Mouse (Mus musculus) CH12.LX (cell line): ENCODE data around the gene Syne4. TPM values are rescaled to one million over a fixed set of nuclear protein-coding genes. Genes with fewer than 3 reads are reported as not detected.

ENCODE experiments used
- DNase-seq: peaks from one replicate; pipeline ENCODE4 v3.0.0-alpha.2; 2013; ENCODE audit errors: extremely low read depth
- H3K27ac ChIP-seq: 2 replicates; pipeline ENCODE4 v1.5.1; 2012; ENCODE audit warnings: low read depth, mild to moderate bottlenecking, control low read depth, moderate library complexity; ENCODE audit not compliant: insufficient read depth
- H3K27me3 ChIP-seq: replicated peaks from 2 replicates; pipeline ENCODE3; 2012; ENCODE audit warnings: inconsistent platforms
- H3K36me3 ChIP-seq, 2 experiments: replicated peaks in 1 of 2; 2 replicates each; pipeline versions ENCODE3 to v1.6.1; 2012; ENCODE audit warnings: inconsistent platforms in 1 of 2, low read length in 1 of 2, mild to moderate bottlenecking in 1 of 2, mixed read lengths in 1 of 2, moderate library complexity in 1 of 2; ENCODE audit not compliant: control insufficient read depth in 1 of 2, insufficient read depth in 1 of 2
- H3K4me1 ChIP-seq, 2 experiments: 2 replicates each; pipeline ENCODE4 v1.6.1; 2012; ENCODE audit warnings: inconsistent platforms in 1 of 2, moderate library complexity in 1 of 2; ENCODE audit not compliant: insufficient read depth in 2 of 2, control insufficient read depth in 1 of 2
- H3K4me2 ChIP-seq: 2 replicates; pipeline ENCODE4 v1.6.1; 2012; ENCODE audit warnings: low read depth, mild to moderate bottlenecking, control low read depth; ENCODE audit not compliant: poor library complexity, insufficient read depth, severe bottlenecking
- H3K4me3 ChIP-seq, 3 experiments: fragments of 150-350 bp in 1 of 3; sonication (generic) in 1 of 3; replicated peaks in 1 of 3; 2 replicates each; pipeline versions ENCODE3 to v1.5.1; 2011 to 2012; ENCODE audit warnings: low read depth in 2 of 3, low read length in 2 of 3, mild to moderate bottlenecking in 2 of 3, moderate library complexity in 2 of 3, control low read depth in 1 of 3, improper control_type of control experiment in 1 of 3, inconsistent platforms in 1 of 3, mixed read lengths in 1 of 3; ENCODE audit not compliant: poor library complexity in 1 of 3
- H3K79me2 ChIP-seq: replicated peaks from 2 replicates; pipeline ENCODE4 v1.6.1; 2012; ENCODE audit warnings: mild to moderate bottlenecking, moderate library complexity; ENCODE audit not compliant: control insufficient read depth, poor library complexity, insufficient read depth, severe bottlenecking; ENCODE audit errors: extremely low read depth
- H3K9ac ChIP-seq: 2 replicates; pipeline ENCODE4 v1.6.1; 2012; ENCODE audit warnings: low read depth, mild to moderate bottlenecking, control low read depth, moderate library complexity; ENCODE audit not compliant: insufficient read depth
- H3K9me3 ChIP-seq: replicated peaks from 2 replicates; pipeline ENCODE3; 2012; ENCODE audit warnings: low read length, inconsistent platforms, mixed read lengths
- CHD1 ChIP-seq: IDR thresholded peaks from 2 replicates; pipeline ENCODE4 v1.6.1; 2012; ENCODE audit warnings: low read depth, low read length, improper control_type of control experiment, inconsistent platforms
- E2F4 ChIP-seq: IDR thresholded peaks from 2 replicates; pipeline ENCODE4 v1.6.1; 2011; ENCODE audit warnings: low read depth, low read length, improper control_type of control experiment; ENCODE audit not compliant: insufficient replicate concordance
- ELF1 ChIP-seq: IDR thresholded peaks from 2 replicates; pipeline ENCODE4 v1.6.1; 2014; ENCODE audit warnings: low read depth, mild to moderate bottlenecking, inconsistent platforms, low read length, improper control_type of control experiment
- EP300 ChIP-seq: IDR thresholded peaks from 2 replicates; pipeline ENCODE4 v1.6.1; 2011; ENCODE audit warnings: low read length, improper control_type of control experiment
- ETS1 ChIP-seq: conservative IDR thresholded peaks from 2 replicates; pipeline ENCODE4 v1.6.1; 2012; ENCODE audit warnings: low read depth, mild to moderate bottlenecking, inconsistent platforms, low read length, improper control_type of control experiment, moderate library complexity
- GABPA ChIP-seq: IDR thresholded peaks from 2 replicates; pipeline ENCODE4 v1.6.1; 2012; ENCODE audit warnings: low read depth, low read length, improper control_type of control experiment, inconsistent platforms; ENCODE audit not compliant: insufficient replicate concordance
- JUN ChIP-seq: IDR thresholded peaks from 2 replicates; pipeline ENCODE4 v1.6.1; 2011; ENCODE audit warnings: low read depth, mild to moderate bottlenecking, low read length, improper control_type of control experiment, moderate library complexity; ENCODE audit not compliant: insufficient read depth
- JUND ChIP-seq: conservative IDR thresholded peaks from 2 replicates; pipeline ENCODE4 v1.6.1; 2011; ENCODE audit warnings: low read depth, low read length, improper control_type of control experiment
- MAX ChIP-seq: IDR thresholded peaks from 2 replicates; pipeline ENCODE4 v1.6.1; 2011; ENCODE audit warnings: low read length, improper control_type of control experiment
- MAZ ChIP-seq: IDR thresholded peaks from 2 replicates; pipeline ENCODE4 v1.6.1; 2012; ENCODE audit warnings: low read depth, mild to moderate bottlenecking, inconsistent platforms, low read length, improper control_type of control experiment, moderate library complexity
- MYC ChIP-seq: IDR thresholded peaks from 2 replicates; pipeline ENCODE4 v1.6.1; 2011; ENCODE audit warnings: low read depth, mild to moderate bottlenecking, improper control_type of control experiment, low read length
- NELFE ChIP-seq: IDR thresholded peaks from 2 replicates; pipeline ENCODE4 v1.6.1; 2011; ENCODE audit warnings: low read depth, low read length, improper control_type of control experiment
- NRF1 ChIP-seq: IDR thresholded peaks from 2 replicates; pipeline ENCODE4 v1.6.1; 2014; ENCODE audit warnings: low read depth, mild to moderate bottlenecking, inconsistent platforms, low read length, improper control_type of control experiment, moderate library complexity
- PAX5 ChIP-seq: IDR thresholded peaks from 2 replicates; pipeline ENCODE4 v1.6.1; 2012; ENCODE audit warnings: low read length, inconsistent platforms, mixed read lengths
- POLR2A ChIP-seq: IDR thresholded peaks from 2 replicates; pipeline ENCODE4 v1.6.1; 2011; ENCODE audit warnings: low read depth, mild to moderate bottlenecking, improper control_type of control experiment, low read length
- POLR2AphosphoS2 ChIP-seq: IDR thresholded peaks from 2 replicates; pipeline ENCODE4 v1.6.1; 2011; ENCODE audit warnings: low read depth, low read length, improper control_type of control experiment
- RAD21 ChIP-seq: IDR thresholded peaks from 2 replicates; pipeline ENCODE4 v1.6.1; 2011; ENCODE audit warnings: low read depth, mild to moderate bottlenecking, low read length, improper control_type of control experiment, moderate library complexity
- SMC3 ChIP-seq: IDR thresholded peaks from 2 replicates; pipeline ENCODE4 v1.6.1; 2011; ENCODE audit warnings: low read depth, low read length, improper control_type of control experiment
- TCF12 ChIP-seq: IDR thresholded peaks from 2 replicates; pipeline ENCODE4 v1.6.1; 2014; ENCODE audit warnings: low read depth, mild to moderate bottlenecking, inconsistent platforms, low read length, improper control_type of control experiment
- USF1 ChIP-seq: IDR thresholded peaks from 2 replicates; pipeline ENCODE4 v1.6.1; 2014; ENCODE audit warnings: low read depth, mild to moderate bottlenecking, inconsistent platforms, low read length, improper control_type of control experiment
- ZKSCAN1 ChIP-seq: IDR thresholded peaks from 2 replicates; pipeline ENCODE4 v1.6.1; 2012; ENCODE audit warnings: low read depth, inconsistent platforms, low read length, improper control_type of control experiment, borderline replicate concordance
- ZMIZ1 ChIP-seq: IDR thresholded peaks from 2 replicates; pipeline ENCODE4 v1.6.1; 2012; ENCODE audit warnings: low read depth, mild to moderate bottlenecking, inconsistent platforms, low read length, improper control_type of control experiment
- ZNF384 ChIP-seq: IDR thresholded peaks from 2 replicates; pipeline ENCODE4 v1.6.1; 2012; ENCODE audit warnings: low read depth, low read length, improper control_type of control experiment, inconsistent platforms
- dilution Hi-C: fragments of 300-500 bp; cut with MboI; formaldehyde crosslinking; loops from 2 replicates; pipeline ENCODE4 v1.14.3; 2020; ENCODE audit warnings: low sequenced_read_pairs; ENCODE audit not compliant: extremely low pct_unique_long_range_greater_than_20kb, extremely low pct_ligation_motif_present
- in situ Hi-C: fragments of 300-500 bp; cut with MboI; formaldehyde crosslinking; loops from 3 replicates; pipeline ENCODE4 v1.14.3; 2019; ENCODE audit warnings: low sequenced_read_pairs, low pct_ligation_motif_present, low pct_unique_long_range_greater_than_20kb, mixed read lengths
- polyA plus RNA-seq: library from polyadenylated mRNA; unstranded; fragments of >175 nt; gene quantifications from 2 replicates; pipeline ENCODE4 v1.2.1, GENCODE M21; 2012; ENCODE audit warnings: low read depth; ENCODE audit not compliant: insufficient read length
- total RNA-seq, 2 experiments: library from RNA; depleted of rRNA; stranded (reverse); fragments of 300-350 nt in 1 of 2; fragments of >200 nt in 1 of 2; gene quantifications; 2 replicates each; pipeline ENCODE4 v1.2.3; 2012 to 2014

The Syne4 gene
- total and polyA plus RNA-seq, 3 experiments = 0.70 to 3.1 (median 1.9) TPM

DNA sequence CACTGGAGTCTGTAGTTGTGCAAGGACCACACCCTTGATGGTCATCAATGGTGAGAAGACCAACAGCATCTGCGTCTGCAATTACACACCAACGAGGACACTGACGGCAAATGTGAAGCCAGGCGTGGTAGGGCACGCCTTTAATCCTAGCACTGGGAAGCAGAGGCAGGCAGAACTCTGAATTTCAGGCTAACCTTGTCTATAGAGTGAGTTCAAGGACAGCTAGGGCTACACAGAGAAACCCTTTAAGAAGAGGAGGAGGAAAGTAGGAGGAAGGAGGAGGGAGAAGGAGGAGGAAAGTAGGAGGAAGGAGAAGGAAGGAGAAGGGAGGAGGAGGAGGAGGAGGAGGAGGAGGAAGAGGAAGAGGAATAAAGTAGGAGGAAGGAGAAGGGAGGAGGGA lies 49.1 kb upstream of the Syne4 start:
- Histone ChIP-seq H3K9me3 (no peaks in the 10 kb centered on the region), H3K9ac (no peak overlapping the region), H3K27me3 (no peaks in the 10 kb centered on the region), H3K4me2 (no peak overlapping the region), H3K27ac (no peak overlapping the region), H3K4me3 (no peak overlapping the region), H3K36me3 (peaks cover 63 to 87% of the 10 kb centered on the region in 2 experiments), H3K79me2 (no peaks in the 10 kb centered on the region), H3K4me1 (peaks cover 0 to 5% of the 10 kb centered on the region in 2 experiments; a peak in 2 of 4 replicates)
- no peak for DNase-seq
- dilution Hi-C loops = no loop called here
- in situ Hi-C loops = no loop called here
- TF ChIP-seq PAX5 (no peak), ZKSCAN1 (no peak), NRF1 (no peak), JUN (no peak), CHD1 (no peak)

DNA sequence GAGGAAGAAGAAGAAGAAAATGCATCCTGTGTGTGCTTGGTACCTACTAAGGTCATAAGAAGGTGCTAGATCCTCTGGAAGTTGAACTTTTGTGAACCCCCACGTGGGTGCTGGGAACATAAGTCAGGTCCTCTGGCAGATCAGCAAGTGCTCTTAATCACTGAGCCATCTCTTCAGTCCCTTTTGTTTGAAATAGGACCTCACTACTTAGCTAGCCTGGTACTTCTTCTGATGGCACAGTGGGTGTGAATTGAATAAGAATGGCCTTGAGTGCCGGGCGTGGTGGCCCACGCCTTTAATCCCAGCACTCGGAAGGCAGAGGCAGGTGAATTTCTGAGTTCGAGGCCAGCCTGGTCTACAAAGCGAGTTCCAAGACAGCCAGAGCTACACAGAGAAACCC lies 48.7 kb upstream of the Syne4 start:
- no peak overlapping the region for H3K27ac ChIP-seq
- H3K4me1 ChIP-seq = peaks cover 0 to 5% of the 10 kb centered on the region in 2 experiments; a peak in 2 of 4 replicates
- peaks cover 66 to 88% of the 10 kb centered on the region in 2 experiments for H3K36me3 ChIP-seq
- H3K4me3 ChIP-seq = no peak overlapping the region
- H3K9me3 ChIP-seq = no peaks in the 10 kb centered on the region
- DNase-seq = no peak
- dilution Hi-C loops (no loop called here), in situ Hi-C loops (no loop called here)
- no peak overlapping the region for H3K9ac ChIP-seq
- H3K4me2 ChIP-seq = no peak overlapping the region
- H3K79me2 ChIP-seq = no peaks in the 10 kb centered on the region
- no peaks in the 10 kb centered on the region for H3K27me3 ChIP-seq
- TF ChIP-seq ETS1 = no peak
- TF ChIP-seq ZMIZ1 = no peak
- TF ChIP-seq MYC = no peak
- TF ChIP-seq SMC3 = no peak
- TF ChIP-seq TCF12 = no peak
- no peak for TF ChIP-seq E2F4
- TF ChIP-seq POLR2AphosphoS2 = no peak
- no peak for TF ChIP-seq JUND
- no peak for TF ChIP-seq GABPA
- TF ChIP-seq ZNF384 = no peak
- TF ChIP-seq NELFE = no peak
- no peak for TF ChIP-seq POLR2A
- TF ChIP-seq CHD1 = no peak
- no peak for TF ChIP-seq NRF1
- no peak for TF ChIP-seq EP300
- no peak for TF ChIP-seq MAZ
- TF ChIP-seq ELF1 = no peak
- no peak for TF ChIP-seq RAD21
- no peak for TF ChIP-seq MAX
- TF ChIP-seq USF1 = no peak
